Mouse (Mus musculus): ENCODE measurements around the gene Sypl. TPM values are rescaled to one million over a fixed set of nuclear protein-coding genes. Genes with fewer than 3 reads are reported as not detected.

The Sypl gene
- polyA plus RNA-seq, 1 experiment from 2014 or later: 95.8 TPM

DNA sequence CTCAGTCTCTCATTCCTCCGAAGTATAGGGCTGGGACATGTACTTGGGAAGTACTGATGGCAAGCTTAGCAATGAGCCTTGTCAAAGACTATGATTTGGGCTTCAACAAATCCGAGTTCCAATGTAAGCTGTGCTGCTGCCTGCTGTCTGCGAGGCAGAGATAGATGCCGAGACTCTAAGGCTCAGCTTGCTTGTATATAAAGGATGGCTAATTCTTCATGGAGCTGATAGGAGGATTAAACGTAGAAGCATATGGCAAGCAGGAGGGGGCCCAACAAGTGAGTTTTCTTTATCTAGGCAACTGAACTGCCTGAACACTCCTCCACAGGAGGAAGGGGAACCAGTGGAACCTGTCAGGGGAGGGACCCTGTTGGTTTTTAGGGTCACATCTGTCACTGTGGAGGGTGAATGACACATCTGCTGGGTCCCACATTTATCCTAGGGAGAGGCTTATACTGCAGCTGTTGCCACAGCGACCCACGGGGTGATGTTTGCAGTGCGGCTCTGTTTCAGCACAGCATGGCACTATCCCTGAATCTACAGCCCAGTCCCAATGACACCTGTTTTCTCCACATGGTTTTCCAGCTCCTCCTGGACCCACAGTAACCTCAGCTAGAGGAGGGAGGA is 49.8 kb downstream of the Sypl start:
- Histone ChIP-seq H3K9ac (no peak overlapping the region), H3K27ac (ENCODE audit: poor library complexity, severe bottlenecking) (no peak overlapping the region), H3K4me3 (no peak overlapping the region), H3K27me3 (replicated peaks) (no peaks in the 10 kb centered on the region; the same call in 1 of the 2 replicates), H3K9me3 (replicated peaks) (no peaks in the 10 kb centered on the region), H3K4me1 (replicated peaks) (peaks cover 3% of the 10 kb centered on the region; the same call in 1 of the 2 replicates), H3K36me3 (no peaks in the 10 kb centered on the region), H3K4me2 (no peak overlapping the region)
- no peak for ATAC-seq (ENCODE audit: insufficient number of reproducible peaks, low FRiP score)
- 57% methylated on average over 8 of the region's 8 CpGs for WGBS

DNA sequence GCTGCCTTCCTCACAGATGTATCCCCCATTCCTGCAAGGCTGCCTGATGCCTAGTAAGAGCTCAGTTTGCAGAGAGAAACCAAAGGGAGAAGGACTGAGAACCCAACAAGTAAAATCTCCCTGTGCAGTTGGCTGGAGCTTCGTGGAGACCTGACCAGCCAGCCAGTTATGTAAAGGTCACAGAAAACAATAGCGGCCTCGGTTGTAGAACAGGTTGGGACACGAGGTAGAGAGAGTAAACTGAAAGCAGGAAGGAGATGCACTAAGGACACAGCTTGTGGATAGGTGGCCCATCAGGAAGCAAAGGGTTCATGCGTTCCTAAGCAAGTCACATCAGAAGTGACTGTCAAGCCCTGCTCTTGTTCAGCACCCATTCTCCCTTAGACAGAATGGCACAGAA is 52.2 kb downstream of the Sypl start:
- Histone ChIP-seq H3K27me3 (replicated peaks) (peaks cover 1% of the 10 kb centered on the region; the same call in 1 of the 2 replicates), H3K4me1 (replicated peaks) (peaks cover 8% of the 10 kb centered on the region; the same call in 1 of the 2 replicates), H3K9me3 (replicated peaks) (no peaks in the 10 kb centered on the region), H3K36me3 (no peaks in the 10 kb centered on the region), H3K9ac (no peak overlapping the region), H3K4me2 (no peak overlapping the region), H3K27ac (ENCODE audit: poor library complexity, severe bottlenecking) (no peak overlapping the region), H3K4me3 (no peak overlapping the region)
- ATAC-seq (ENCODE audit: insufficient number of reproducible peaks, low FRiP score): no peak
- 76% methylated on average over 5 of the region's 5 CpGs for WGBS

DNA sequence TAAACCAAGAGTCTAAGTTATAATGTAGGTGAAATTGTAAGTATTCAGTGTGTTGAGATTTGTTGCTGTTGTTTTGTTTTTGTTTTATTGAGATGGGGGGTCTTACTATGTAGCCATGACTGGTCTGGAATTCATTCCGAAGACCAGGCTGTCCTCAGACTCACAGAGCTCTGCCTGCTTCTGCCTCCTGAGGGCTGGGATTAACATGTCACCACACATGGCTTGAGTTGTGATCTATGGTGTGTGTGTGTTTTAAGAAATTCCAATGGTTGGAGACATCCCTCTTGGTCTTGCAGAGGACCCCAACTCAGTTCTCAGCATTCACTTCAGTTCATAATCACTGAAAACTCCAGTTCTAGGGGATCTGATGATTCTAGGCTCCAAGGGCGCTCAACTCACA is 53.5 kb downstream of the Sypl start:
- Histone ChIP-seq H3K4me3 (no peak overlapping the region), H3K27me3 (replicated peaks) (peaks cover 3% of the 10 kb centered on the region; the same call in 1 of the 2 replicates), H3K27ac (ENCODE audit: poor library complexity, severe bottlenecking) (no peak overlapping the region), H3K9me3 (replicated peaks) (no peaks in the 10 kb centered on the region), H3K9ac (no peak overlapping the region), H3K4me1 (replicated peaks) (peaks cover 8% of the 10 kb centered on the region; the same call in 1 of the 2 replicates), H3K4me2 (no peak overlapping the region), H3K36me3 (no peaks in the 10 kb centered on the region)
- no peak for ATAC-seq (ENCODE audit: insufficient number of reproducible peaks, low FRiP score)
- 83% methylated on average over 2 of the region's 2 CpGs for WGBS

DNA sequence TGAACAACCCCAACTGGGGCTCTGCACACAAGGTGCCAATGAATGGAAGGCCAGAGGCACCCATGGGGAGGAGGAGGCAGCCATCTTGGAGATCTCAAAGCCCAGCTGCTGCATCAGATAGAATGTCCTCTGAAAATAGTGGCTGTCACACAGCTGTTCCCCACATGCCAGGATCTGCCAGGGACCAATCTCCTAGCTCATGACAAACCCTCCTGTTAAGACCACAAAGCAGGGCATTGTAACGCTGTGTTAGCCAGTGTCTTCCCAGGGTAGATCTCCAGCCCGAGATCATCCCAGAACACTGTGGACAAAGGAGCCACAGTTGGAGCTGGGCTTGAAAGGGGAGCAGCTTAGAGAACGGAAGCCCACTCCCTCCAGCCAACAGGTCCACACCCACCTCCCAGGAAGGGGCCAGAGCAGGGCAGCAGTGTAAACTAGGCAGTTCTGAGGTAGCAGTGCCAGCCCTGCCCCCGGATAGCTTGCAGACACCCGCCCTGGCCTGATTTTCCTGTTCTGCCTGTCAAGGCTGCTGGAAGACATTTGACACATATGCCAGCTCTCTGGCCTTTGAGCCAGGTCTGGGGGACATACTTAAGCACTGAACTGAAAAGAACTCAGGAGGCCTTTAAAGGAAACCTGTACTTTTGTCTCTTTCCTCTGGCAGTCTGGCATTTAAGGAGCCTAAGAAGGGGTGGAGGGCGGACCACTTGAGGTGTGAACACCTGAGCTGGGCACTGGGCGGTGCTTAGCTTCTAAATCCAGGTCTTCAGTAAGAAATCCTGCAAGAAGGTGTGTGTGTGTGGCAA is 54.8 kb downstream of the Sypl start:
- Histone ChIP-seq H3K27me3 (replicated peaks) (peaks cover 3% of the 10 kb centered on the region; the same call in 1 of the 2 replicates), H3K4me3 (no peak overlapping the region), H3K4me2 (no peak overlapping the region), H3K4me1 (replicated peaks) (peaks cover 8% of the 10 kb centered on the region; the same call in 1 of the 2 replicates), H3K36me3 (no peaks in the 10 kb centered on the region), H3K27ac (ENCODE audit: poor library complexity, severe bottlenecking) (no peak overlapping the region), H3K9me3 (replicated peaks) (no peaks in the 10 kb centered on the region), H3K9ac (no peak overlapping the region)
- no peak; the same call in 1 of the 2 replicates for ATAC-seq (ENCODE audit: insufficient number of reproducible peaks, low FRiP score)
- 51% methylated on average over 7 of the region's 7 CpGs for WGBS

DNA sequence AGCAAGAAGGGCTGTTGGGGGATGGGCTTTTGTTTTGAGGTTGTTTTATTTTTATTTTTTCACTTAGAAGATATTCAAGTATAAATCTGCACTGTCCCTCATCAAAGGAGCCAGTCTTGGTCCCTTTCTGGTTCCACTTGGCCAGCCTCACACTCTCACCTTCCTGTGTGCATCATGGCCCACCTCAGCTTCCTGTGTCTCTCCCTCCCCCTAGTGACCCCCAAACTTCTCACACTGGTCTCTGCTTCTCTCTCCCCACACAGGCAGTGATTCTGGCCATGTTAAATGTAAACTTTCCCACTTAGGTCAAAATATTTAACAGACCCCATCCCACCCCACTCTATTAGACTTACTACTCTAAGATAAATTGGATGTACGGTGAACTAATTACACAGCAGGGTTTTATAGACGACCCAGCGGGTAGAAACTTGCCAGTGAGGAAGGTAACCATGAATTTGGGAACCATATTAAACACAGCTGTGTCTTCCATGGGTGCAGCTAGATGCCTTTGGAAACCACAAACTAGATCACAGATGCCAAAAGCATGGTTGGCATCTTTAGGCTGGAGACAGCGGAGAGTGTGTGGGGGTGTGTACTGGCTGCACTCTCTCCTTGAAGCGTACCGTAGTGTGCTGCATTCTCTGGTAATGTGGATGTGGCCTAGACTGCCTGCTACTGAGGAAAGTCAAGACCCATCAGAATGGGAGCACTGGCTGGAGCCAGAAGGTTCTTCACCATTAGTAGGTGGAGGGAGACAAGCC is 55.7 kb downstream of the Sypl start:
- H3K4me1 ChIP-seq (replicated peaks): peaks cover 8% of the 10 kb centered on the region; the same call in 1 of the 2 replicates
- H3K4me3 ChIP-seq: no peak overlapping the region
- 86% methylated on average over 6 of the region's 6 CpGs for WGBS
- ATAC-seq (ENCODE audit: insufficient number of reproducible peaks, low FRiP score): no peak
- no peak overlapping the region for H3K4me2 ChIP-seq
- peaks cover 3% of the 10 kb centered on the region; the same call in 1 of the 2 replicates for H3K27me3 ChIP-seq (replicated peaks)
- no peak overlapping the region for H3K9ac ChIP-seq
- H3K9me3 ChIP-seq (replicated peaks): no peaks in the 10 kb centered on the region
- H3K27ac ChIP-seq (ENCODE audit: poor library complexity, severe bottlenecking): no peak overlapping the region
- H3K36me3 ChIP-seq: no peaks in the 10 kb centered on the region

DNA sequence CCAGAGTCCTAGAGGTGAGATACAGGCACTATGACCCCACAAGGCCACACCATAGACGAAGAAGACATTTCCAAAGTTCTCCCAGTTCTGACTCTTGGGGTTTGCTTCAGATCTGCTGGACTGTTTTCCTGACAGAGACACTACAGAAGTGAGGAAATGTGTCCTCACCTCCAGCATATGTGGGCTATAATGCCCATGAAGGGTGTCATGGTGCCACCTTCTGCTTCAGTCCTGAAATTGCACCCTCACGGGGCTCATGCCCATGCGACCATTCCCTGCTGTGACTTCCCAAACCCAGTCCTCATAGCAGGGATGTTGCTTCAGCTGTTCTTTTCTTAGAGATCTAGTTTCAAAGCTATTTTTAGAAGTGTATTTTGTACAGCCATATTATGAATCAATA is 56.3 kb downstream of the Sypl start:
- no peak for ATAC-seq (ENCODE audit: insufficient number of reproducible peaks, low FRiP score)
- no peaks in the 10 kb centered on the region for H3K9me3 ChIP-seq (replicated peaks)
- peaks cover 8% of the 10 kb centered on the region; the same call in 1 of the 2 replicates for H3K4me1 ChIP-seq (replicated peaks)
- H3K27me3 ChIP-seq (replicated peaks): peaks cover 9% of the 10 kb centered on the region; the same call in 1 of the 2 replicates
- no peak overlapping the region for H3K4me2 ChIP-seq
- no peak overlapping the region for H3K4me3 ChIP-seq
- H3K36me3 ChIP-seq: no peaks in the 10 kb centered on the region
- H3K27ac ChIP-seq (ENCODE audit: poor library complexity, severe bottlenecking): no peak overlapping the region
- H3K9ac ChIP-seq: no peak overlapping the region
- WGBS: 16% methylated on average over 3 of the region's 3 CpGs

DNA sequence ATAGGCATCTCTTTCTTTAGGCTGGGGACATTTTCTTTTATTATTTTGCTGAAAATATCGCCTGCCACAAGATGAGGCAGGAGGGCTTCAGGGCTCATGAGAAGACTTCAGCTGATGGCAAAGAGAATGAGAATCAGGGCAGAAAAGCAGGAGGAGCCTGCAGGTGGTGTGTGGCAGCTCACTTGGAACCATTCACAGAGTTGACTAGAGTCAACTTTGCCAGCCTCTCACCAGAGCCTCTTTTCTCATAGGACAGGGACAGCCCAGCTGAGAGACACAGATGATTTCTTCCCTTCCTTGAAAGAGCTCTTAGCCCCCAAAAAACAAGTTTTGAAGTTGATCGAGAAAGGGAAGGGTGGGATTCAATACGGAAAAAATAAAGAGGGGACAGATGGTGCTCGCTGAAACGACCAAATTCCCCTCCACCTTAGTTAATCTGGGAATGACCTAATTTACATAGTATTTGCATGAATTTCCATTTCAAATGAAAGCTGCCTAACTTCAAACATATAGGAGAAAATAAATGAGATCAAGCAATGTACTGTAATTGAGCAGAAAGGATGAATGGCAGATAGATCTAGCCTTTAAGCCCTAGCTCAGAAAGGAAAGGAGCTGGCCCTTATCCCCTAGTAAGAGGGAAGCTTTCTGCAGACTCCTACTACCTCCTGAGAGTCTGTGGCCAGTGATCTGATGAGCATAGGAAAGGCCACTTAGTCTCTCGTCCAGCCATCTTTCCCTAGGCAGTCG is 60.5 kb downstream of the Sypl start:
- ATAC-seq (ENCODE audit: insufficient number of reproducible peaks, low FRiP score): no peak
- WGBS: 57% methylated on average over 7 of the region's 7 CpGs

DNA sequence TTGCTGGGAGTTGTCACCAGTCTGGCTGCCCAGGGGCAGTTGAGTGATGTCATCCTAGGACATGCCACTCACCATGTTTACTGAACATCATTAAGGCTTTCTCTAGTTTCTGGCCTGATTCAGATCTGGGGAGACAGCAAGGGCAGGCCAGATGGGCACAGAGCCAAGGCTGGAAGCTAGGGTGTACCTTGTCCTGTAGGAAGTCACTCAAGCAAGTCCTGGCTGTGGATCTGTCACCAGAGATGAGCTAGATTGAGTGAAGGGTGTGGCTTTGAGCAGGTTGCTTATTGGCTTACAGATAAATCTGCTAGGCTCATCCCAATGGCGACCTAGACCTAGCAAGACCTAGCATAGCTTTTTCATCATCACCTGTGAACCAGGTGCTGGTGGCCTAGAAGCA is 61.4 kb downstream of the Sypl start:
- Histone ChIP-seq H3K4me1 (replicated peaks) (no peaks in the 10 kb centered on the region), H3K9ac (no peak overlapping the region), H3K4me3 (no peak overlapping the region), H3K36me3 (no peaks in the 10 kb centered on the region), H3K4me2 (no peak overlapping the region), H3K9me3 (replicated peaks) (no peaks in the 10 kb centered on the region), H3K27ac (ENCODE audit: poor library complexity, severe bottlenecking) (no peak overlapping the region), H3K27me3 (replicated peaks) (peaks cover 19% of the 10 kb centered on the region; the same call in 1 of the 2 replicates)
- 76% methylated on average over 1 of the region's 1 CpGs for WGBS
- no peak for ATAC-seq (ENCODE audit: insufficient number of reproducible peaks, low FRiP score)

More for the DNA sequence above, 60.5 kb downstream of the Sypl start:
- Histone ChIP-seq H3K9ac (no peak overlapping the region), H3K9me3 (replicated peaks) (no peaks in the 10 kb centered on the region), H3K4me1 (replicated peaks) (no peaks in the 10 kb centered on the region), H3K36me3 (no peaks in the 10 kb centered on the region), H3K27ac (ENCODE audit: poor library complexity, severe bottlenecking) (no peak overlapping the region), H3K4me3 (no peak overlapping the region), H3K4me2 (no peak overlapping the region), H3K27me3 (replicated peaks) (peaks cover 19% of the 10 kb centered on the region; the same call in 1 of the 2 replicates)

DNA sequence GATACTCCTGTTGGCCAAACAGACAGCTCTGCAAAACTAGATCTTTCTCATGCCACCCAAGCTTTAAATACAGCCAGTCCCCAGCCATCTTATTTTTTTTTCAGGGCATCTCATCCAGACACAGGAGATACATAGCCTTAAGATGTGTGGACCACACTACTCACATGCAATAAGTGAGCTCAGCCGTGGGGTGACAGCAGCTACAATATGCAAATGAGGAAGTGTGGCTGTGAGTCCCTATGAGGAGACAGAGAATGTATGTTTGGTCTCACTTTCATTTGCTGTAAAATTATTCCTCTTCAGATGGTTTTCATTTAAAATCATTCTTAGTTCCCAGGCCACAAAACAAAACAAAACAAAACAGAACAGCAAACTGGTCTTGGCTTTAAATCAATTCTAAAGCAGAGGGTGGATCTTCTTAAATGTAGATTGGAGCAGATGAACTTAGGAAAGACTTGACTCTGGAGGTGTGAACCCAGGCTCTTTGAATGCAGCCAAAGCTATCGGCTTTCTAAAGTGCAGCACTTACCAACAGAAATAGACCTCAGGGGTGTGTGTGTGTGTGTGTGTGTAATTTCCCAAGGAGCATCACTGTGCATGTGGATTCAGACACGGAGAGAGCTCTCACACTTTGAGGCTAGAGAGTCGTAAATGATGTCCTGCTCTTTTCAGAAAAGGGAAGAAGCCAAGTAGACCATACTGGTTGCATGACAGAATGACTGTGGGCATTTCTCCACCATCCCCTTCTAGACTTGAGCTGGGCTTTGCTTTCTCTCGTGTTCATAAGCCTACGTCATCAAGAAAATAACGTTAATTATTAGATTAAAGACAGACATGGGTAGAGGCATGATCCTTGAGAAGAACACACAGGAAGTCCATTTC is 63.4 kb downstream of the Sypl start:
- Histone ChIP-seq H3K9me3 (replicated peaks) (no peaks in the 10 kb centered on the region), H3K4me1 (replicated peaks) (no peaks in the 10 kb centered on the region), H3K27me3 (replicated peaks) (peaks cover 16% of the 10 kb centered on the region; the same call in 1 of the 2 replicates), H3K27ac (ENCODE audit: poor library complexity, severe bottlenecking) (no peak overlapping the region), H3K4me2 (no peak overlapping the region), H3K4me3 (no peak overlapping the region), H3K9ac (no peak overlapping the region), H3K36me3 (no peaks in the 10 kb centered on the region)
- 61% methylated on average over 7 of the region's 7 CpGs for WGBS
- ATAC-seq (ENCODE audit: insufficient number of reproducible peaks, low FRiP score): no peak

DNA sequence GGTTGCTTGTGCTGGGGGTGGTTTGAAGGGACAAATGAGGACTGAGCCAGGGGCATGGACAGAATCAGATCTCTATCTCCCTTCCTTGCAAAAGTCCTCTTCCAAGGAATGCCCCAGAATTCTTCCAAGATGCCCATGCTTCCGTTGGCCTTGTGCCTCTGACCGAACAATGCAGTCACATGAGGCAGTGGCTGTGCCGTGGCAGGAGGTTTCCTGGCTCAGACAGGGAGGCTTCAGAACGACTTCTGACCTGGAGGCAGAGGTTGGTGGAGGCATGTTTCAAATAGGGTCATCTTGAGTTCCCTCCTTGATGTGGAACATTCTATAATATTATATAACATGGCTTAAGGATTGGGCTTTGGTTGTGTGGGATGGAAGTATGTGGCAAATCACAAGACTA is 64.9 kb downstream of the Sypl start:
- peaks cover 5% of the 10 kb centered on the region; the same call in 1 of the 2 replicates for H3K9me3 ChIP-seq (replicated peaks)
- no peak overlapping the region for H3K9ac ChIP-seq
- no peak for ATAC-seq (ENCODE audit: insufficient number of reproducible peaks, low FRiP score)
- no peaks in the 10 kb centered on the region for H3K4me1 ChIP-seq (replicated peaks)
- no peaks in the 10 kb centered on the region for H3K36me3 ChIP-seq
- 72% methylated on average over 4 of the region's 4 CpGs for WGBS
- H3K27ac ChIP-seq (ENCODE audit: poor library complexity, severe bottlenecking): no peak overlapping the region
- no peak overlapping the region for H3K4me3 ChIP-seq
- no peak overlapping the region for H3K4me2 ChIP-seq
- peaks cover 16% of the 10 kb centered on the region; the same call in 1 of the 2 replicates for H3K27me3 ChIP-seq (replicated peaks)

Data from heart, embryonic 12.5 days (tissue).